Mouse (Mus musculus) midbrain, embryonic 14.5 days (tissue): ENCODE data around the gene Fxyd1. TPM values are rescaled to one million over a fixed set of nuclear protein-coding genes. Genes with fewer than 3 reads are reported as not detected.

Experiments
- ATAC-seq: fragments of 200-750 bp; cut with Nextera tagmentation; 2 replicates; pipeline ENCODE4 v1.8.0; 2017; ENCODE audit warnings: moderate number of reproducible peaks, moderate library complexity; ENCODE audit not compliant: low FRiP score, low TSS enrichment
- DNase-seq: peaks from one replicate; pipeline ENCODE4 v3.0.0-alpha.2; 2015
- H3K27ac ChIP-seq: fragments of 300-500 bp; sonication (generic); replicated peaks from 2 replicates; pipeline ENCODE4 v1.5.1; 2014; ENCODE audit warnings: mild to moderate bottlenecking, low read depth, low read length, moderate library complexity
- H3K27me3 ChIP-seq: fragments of 300-500 bp; sonication (generic); 2 replicates; pipeline ENCODE4 v1.6.1; 2014; ENCODE audit warnings: low read length, control low read depth, mixed read lengths; ENCODE audit not compliant: control insufficient read depth, insufficient read depth
- H3K36me3 ChIP-seq: fragments of 300-500 bp; sonication (generic); 2 replicates; pipeline ENCODE4 v1.6.1; 2014; ENCODE audit warnings: low read length, control low read depth; ENCODE audit not compliant: control insufficient read depth, insufficient read depth
- H3K4me1 ChIP-seq: fragments of 300-500 bp; sonication (generic); 2 replicates; pipeline ENCODE4 v1.6.1; 2014; ENCODE audit warnings: mild to moderate bottlenecking, antibody characterized with exemption, low read length, control low read depth; ENCODE audit not compliant: control insufficient read depth, insufficient read depth
- H3K4me2 ChIP-seq: fragments of 300-500 bp; sonication (generic); 2 replicates; pipeline ENCODE4 v1.6.1; 2014; ENCODE audit warnings: mild to moderate bottlenecking, low read length, moderate library complexity
- H3K4me3 ChIP-seq: fragments of 300-500 bp; sonication (generic); replicated peaks from 2 replicates; pipeline ENCODE4 v1.5.1; 2014; ENCODE audit warnings: low read depth, low read length
- H3K9ac ChIP-seq: fragments of 300-500 bp; sonication (generic); replicated peaks from 2 replicates; pipeline ENCODE4 v1.6.1; 2014; ENCODE audit warnings: mild to moderate bottlenecking, low read length, moderate library complexity
- H3K9me3 ChIP-seq: fragments of 300-500 bp; sonication (generic); 2 replicates; pipeline ENCODE4 v1.6.1; 2016; ENCODE audit warnings: low read length, control low read depth, mixed read lengths; ENCODE audit not compliant: control insufficient read depth
- WGBS: fragments of 180-500 bp; shearing (Covaris S2); extraction: QIAGEN DNeasy Blood & Tissue Kit; methylation state at CpG from one replicate; pipeline ENCODE4 v1.1.7; 2014; 5-methylcytosine and 5-hydroxymethylcytosine counted together
- polyA plus RNA-seq: library from polyadenylated mRNA; unstranded; fragments of >200 nt; fragmentation: Nextera tagmentation; extraction: Ambion mirVana; gene quantifications from 2 replicates; pipeline ENCODE4 v1.2.1, GENCODE M21; 2014

Fxyd1 gene
- polyA plus RNA-seq, 1 experiment from 2014 or later: 9.0 TPM

- Histone ChIP-seq H3K4me3 (peak overlapping the region; percentile 14; the same call in 1 of the 2 replicates), H3K9ac (0 out of 2 replicates have a peak overlapping the region, but pooled peaks have one; percentile 29), H3K27ac (no peak overlapping the region), H3K4me2 (peak overlapping the region; percentile 63), H3K36me3 (no peaks in the 10 kb centered on the region), H3K27me3 (peaks cover 38% of the 10 kb centered on the region), H3K9me3 (no peaks in the 10 kb centered on the region), H3K4me1 (peaks cover 24% of the 10 kb centered on the region)
- no peak for ATAC-seq
- no peak for DNase-seq
- 3% methylated on average over 22 of the region's 22 CpGs for WGBS
Observed at GRCm38 (mm10) chr7:31052251-31052635, 4.8 kb downstream of the Fxyd1 start.

DNA sequence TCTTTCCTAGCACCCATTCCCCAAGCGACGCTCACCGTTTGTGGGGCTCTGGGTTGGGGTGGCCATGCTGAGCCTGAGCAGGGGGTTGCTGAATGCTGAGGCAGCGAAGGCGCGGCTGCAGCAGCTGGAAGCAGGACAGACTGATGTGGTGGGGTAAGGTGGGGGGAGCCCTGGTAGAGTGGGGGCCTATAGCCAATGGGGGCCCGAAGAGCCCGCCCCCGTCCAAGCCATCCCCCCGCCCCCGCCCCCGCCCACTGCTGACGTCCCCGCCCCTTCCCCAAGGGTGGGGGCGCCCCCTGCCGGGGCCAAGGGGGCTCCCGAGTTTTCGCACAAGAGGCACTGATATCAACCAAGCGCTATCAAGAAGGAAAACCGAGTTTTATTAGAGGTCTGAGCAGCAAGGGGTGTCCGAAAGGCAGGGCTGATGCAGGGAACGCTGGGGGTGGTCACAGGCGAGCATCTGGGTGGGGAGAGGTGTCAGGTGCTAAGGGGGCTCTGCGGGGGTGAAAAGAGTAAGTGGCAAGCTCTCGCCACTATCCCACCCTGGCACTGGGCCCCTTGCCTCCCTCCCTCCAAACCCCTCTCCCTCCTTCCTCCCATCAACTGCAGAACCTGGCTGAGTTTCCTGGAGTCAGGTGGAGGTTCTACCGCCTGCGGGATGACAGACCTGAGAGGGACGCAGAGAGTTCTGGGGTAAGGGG, 5.5 kb downstream of the Fxyd1 start, which contains the start of gene Fxyd7:
Fxyd7 (minus strand) TSS at position 147 of the 701 bp plus-strand sequence.
- H3K4me2 ChIP-seq: peak within 1 kb of the TSS; percentile 63
- ATAC-seq (peak; percentile 31; the same call in 1 of the 2 replicates), DNase-seq (peak; percentile 67)
- peak within 1 kb of the TSS; percentile 38 for H3K4me3 ChIP-seq
- peaks cover 38% of the 10 kb centered on the region for H3K27me3 ChIP-seq
- peaks cover 24% of the 10 kb centered on the region for H3K4me1 ChIP-seq
- WGBS: under 1% methylated on average over 27 of the region's 28 CpGs
- peak within 1 kb of the TSS; percentile 63 for H3K27ac ChIP-seq
- no peaks in the 10 kb centered on the region for H3K36me3 ChIP-seq
- no peaks in the 10 kb centered on the region for H3K9me3 ChIP-seq
- peak within 1 kb of the TSS; percentile 56 for H3K9ac ChIP-seq

GRCm38 (mm10) chr7:31050921-31051320, 6.1 kb downstream of the Fxyd1 start:
- peak overlapping the region; percentile 56 for H3K9ac ChIP-seq
- peaks cover 38% of the 10 kb centered on the region for H3K27me3 ChIP-seq
- peak overlapping the region; percentile 63 for H3K4me2 ChIP-seq
- H3K9me3 ChIP-seq: no peaks in the 10 kb centered on the region
- 0% methylated on average over 9 of the region's 9 CpGs for WGBS
- peak overlapping the region; percentile 63; the same call in 1 of the 2 replicates for H3K27ac ChIP-seq
- ATAC-seq: no peak
- H3K4me3 ChIP-seq: peak overlapping the region; percentile 38
- DNase-seq: peak; percentile 81
- H3K4me1 ChIP-seq: peaks cover 24% of the 10 kb centered on the region
- H3K36me3 ChIP-seq: no peaks in the 10 kb centered on the region

- peak overlapping the region; percentile 56 for H3K9ac ChIP-seq
- DNase-seq (no peak), ATAC-seq (no peak)
- peak overlapping the region; percentile 63 for H3K4me2 ChIP-seq
- H3K4me1 ChIP-seq: peaks cover 24% of the 10 kb centered on the region
- 1% methylated on average over 6 of the region's 6 CpGs for WGBS
- H3K9me3 ChIP-seq: no peaks in the 10 kb centered on the region
- H3K27ac ChIP-seq: peak overlapping the region; percentile 63
- peak overlapping the region; percentile 38 for H3K4me3 ChIP-seq
- H3K27me3 ChIP-seq: peaks cover 38% of the 10 kb centered on the region
- no peaks in the 10 kb centered on the region for H3K36me3 ChIP-seq
Observed at GRCm38 (mm10) chr7:31050487-31050886, 6.5 kb downstream of the Fxyd1 start.

GRCm38 (mm10) chr7:31049846-31050281, 7.1 kb downstream of the Fxyd1 start:
- Histone ChIP-seq H3K27me3 (peaks cover 38% of the 10 kb centered on the region), H3K4me1 (peaks cover 24% of the 10 kb centered on the region), H3K4me2 (peak overlapping the region; percentile 63), H3K36me3 (no peaks in the 10 kb centered on the region), H3K9me3 (no peaks in the 10 kb centered on the region), H3K27ac (peak overlapping the region; percentile 63), H3K4me3 (peak overlapping the region; percentile 38), H3K9ac (peak overlapping the region; percentile 56)
- ATAC-seq: peak; percentile 22; the same call in 1 of the 2 replicates
- under 1% methylated on average over 12 of the region's 15 CpGs for WGBS
- peak; percentile 60 for DNase-seq

DNA sequence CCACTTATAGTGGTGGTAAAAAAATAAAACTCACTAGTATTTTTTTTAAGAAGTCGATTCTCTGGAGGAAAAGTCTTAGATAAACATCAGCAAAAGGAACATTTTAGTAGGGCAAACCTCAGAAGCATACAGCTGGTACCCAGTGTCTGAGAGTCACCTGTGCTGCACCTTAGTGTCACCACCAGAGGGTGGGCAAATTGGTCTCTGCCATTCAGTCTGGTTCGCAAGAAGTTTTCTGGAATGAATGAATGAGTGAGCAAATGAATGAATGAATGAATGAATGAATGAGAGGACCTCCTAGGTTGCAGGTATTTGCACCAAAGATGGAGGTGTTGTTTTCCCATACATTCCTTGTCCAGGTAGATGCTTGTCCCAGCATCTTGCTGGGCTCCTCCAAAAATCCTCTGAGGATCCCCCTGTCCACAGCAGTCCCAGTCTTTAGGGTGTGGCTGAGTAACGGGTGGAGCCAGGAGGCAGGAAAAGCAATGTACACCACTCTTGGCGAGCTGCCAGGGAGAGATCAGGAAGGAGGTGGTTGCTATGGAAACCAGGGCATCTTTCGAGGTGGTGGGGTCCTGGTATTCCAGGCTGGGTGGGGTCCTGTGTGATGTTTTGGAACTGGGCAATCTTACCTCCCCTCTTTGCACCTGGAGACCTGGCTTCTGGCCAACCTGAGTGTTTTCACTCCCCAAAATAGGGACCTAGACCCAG, 7.7 kb downstream of the Fxyd1 start:
- peak overlapping the region; percentile 63 for H3K27ac ChIP-seq

DNA sequence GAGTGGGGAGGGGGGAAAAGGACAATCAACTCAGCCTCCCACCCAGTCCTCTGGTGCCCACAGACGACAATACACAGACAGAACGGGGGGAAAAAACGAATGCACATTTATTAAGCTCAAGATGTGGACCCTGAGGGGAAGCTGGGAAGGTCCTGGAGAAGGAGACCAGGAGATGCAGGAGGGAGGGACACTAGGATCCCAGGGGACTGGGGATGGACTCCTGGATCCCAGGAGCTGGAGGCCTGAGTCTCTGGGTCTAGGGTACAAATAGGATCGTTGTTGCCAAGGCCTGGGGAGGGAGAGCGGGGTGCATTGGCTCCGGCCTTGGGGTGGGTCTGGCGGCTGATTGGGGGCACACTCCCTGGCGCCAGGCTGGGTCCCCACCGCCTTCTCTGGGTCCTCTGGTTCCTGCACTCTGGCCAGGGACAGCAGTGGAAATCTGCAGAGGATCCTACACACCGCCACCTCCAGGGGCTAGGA, 14.5 kb downstream of the Fxyd1 start, which contains the start of gene Fxyd5:
Fxyd5 (minus strand) TSS at position 51 of the 480 bp plus-strand sequence.
- Histone ChIP-seq H3K27ac (no peak within 1 kb of the TSS), H3K4me3 (peak within 1 kb of the TSS; percentile 12; the same call in 1 of the 2 replicates), H3K4me1 (no peaks in the 10 kb centered on the region), H3K9me3 (no peaks in the 10 kb centered on the region), H3K9ac (no peak within 1 kb of the TSS), H3K36me3 (no peaks in the 10 kb centered on the region), H3K27me3 (peaks cover 5% of the 10 kb centered on the region), H3K4me2 (peak within 1 kb of the TSS; percentile 41)
- DNase-seq (no peak), ATAC-seq (no peak)
- WGBS: 27% methylated on average over 10 of the region's 10 CpGs

More for the DNA sequence above, 7.7 kb downstream of the Fxyd1 start:
- Histone ChIP-seq H3K4me3 (peak overlapping the region; percentile 38), H3K36me3 (no peaks in the 10 kb centered on the region), H3K4me1 (peaks cover 24% of the 10 kb centered on the region), H3K4me2 (peak overlapping the region; percentile 63), H3K9ac (peak overlapping the region; percentile 56), H3K27me3 (peaks cover 38% of the 10 kb centered on the region), H3K9me3 (no peaks in the 10 kb centered on the region)
- ATAC-seq (0 out of 2 replicates have a peak, but pooled peaks have one; percentile 9), DNase-seq (peak; percentile 90)
- WGBS: 18% methylated on average over 5 of the region's 5 CpGs

DNA sequence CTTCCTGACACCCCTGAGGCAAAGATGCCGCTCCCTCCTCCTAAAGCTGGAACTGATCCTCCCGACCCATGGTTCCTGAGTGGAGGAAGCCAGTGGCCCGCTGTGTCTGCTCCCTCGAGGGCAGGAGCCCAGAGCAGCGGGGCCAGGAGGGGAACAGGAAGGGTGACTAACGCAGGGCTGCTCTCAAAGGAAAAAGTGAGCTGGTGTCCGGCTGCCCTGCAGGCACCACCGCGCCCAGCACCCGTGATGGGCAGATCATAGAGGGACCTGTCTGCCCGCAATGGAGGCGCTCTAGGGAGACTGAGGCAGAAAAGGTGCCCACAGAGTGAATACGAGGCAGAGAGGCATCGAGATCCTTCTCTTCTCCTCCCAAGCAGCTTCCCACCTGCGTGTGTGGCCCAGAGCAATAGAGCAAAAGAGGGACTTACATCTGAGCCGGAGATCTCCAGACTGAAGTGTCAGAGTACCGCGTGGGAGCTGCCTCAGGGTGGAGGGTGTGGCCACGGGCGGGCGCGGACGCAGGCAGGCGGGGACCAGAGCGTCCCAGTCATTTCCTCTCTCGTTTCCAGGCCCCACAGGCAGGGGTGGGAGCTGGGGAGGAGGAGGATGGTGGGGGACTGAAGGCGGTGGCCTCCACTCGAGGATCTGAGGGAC, 15.2 kb downstream of the Fxyd1 start:
- Histone ChIP-seq H3K9ac (no peak overlapping the region), H3K4me3 (peak overlapping the region; percentile 12; the same call in 1 of the 2 replicates), H3K36me3 (no peaks in the 10 kb centered on the region), H3K9me3 (no peaks in the 10 kb centered on the region), H3K27ac (no peak overlapping the region), H3K4me1 (no peaks in the 10 kb centered on the region), H3K4me2 (peak overlapping the region; percentile 41), H3K27me3 (peaks cover 5% of the 10 kb centered on the region)
- WGBS: 3% methylated on average over 28 of the region's 28 CpGs
- ATAC-seq: no peak
- no peak for DNase-seq
